Mouse (Mus musculus) left cerebral cortex, postnatal 4 days (tissue): ENCODE data around the gene Gm49601. TPM values are rescaled to one million over a fixed set of nuclear protein-coding genes. Genes with fewer than 3 reads are reported as not detected.

Experiments
- DNase-seq: peaks from one replicate; pipeline ENCODE4 v3.0.0-alpha.2; 2022
- intact Hi-C: fragments of 180-260 bp; cut with DNase I; formaldehyde crosslinking; loops from one replicate; pipeline ENCODE4 v1.15.1; 2025
- total RNA-seq, 2 experiments: library from RNA; stranded (reverse); gene quantifications; 2 replicates each; pipeline ENCODE4 v1.2.3; 2021

Gm49601 gene
- 100 to 1,000 TPM; 107 to 111 TPM for total RNA-seq

DNA sequence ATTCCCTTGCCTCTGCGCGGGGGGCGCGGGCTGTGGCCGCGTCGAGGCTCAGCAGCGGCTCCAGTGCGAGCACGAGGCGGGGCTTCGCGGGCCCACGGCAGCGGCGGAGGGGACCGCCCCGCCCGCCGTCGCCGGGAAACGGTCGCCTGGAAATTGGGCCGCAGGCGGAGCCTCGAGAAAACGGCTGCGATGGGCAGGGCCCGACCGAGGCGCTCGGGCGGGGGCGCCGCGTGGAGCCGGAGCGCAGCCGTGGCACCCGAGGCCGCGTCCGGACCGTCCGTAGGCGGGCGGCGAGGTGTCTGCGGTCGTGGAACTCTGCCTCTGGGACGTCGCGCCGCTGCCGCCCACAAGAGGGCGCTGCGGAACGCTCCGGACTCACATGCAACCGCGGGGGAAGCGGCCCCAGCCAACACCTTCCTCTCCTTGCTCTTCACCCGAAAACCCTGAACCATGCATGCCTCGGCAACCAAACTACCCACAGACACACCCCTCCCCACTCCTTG is at the start of gene Gm49601:
Gm49601 (minus strand) TSS at position 52 of the 503 bp plus-strand sequence.
- peak; percentile 84 for DNase-seq
- intact Hi-C loops: loop anchor here (5.0 kb wide), 1 partner anchor 171 kb away; no protein-coding TSS in a partner anchor

DNA sequence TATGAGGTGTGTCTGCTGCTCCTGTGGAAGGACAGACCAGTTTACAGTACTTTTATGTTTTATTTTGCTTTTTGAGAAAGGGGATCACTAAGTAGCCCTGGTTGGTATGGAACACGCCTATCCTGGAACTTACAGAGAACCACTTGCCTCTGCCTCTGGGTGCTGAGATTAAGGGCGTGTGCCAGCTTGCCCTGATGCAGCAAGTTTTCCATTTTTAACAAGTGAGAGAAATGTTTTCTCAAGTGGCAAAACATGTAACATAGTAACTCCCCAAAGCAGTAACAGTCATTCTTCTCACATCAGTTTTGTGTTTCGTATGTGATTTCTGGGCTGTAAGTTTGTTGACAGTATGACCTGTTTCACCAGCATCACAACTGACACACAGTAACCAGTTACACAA is 46.8 kb upstream of the Gm49601 start:
- no peak for DNase-seq
- intact Hi-C loops: no loop called here

DNA sequence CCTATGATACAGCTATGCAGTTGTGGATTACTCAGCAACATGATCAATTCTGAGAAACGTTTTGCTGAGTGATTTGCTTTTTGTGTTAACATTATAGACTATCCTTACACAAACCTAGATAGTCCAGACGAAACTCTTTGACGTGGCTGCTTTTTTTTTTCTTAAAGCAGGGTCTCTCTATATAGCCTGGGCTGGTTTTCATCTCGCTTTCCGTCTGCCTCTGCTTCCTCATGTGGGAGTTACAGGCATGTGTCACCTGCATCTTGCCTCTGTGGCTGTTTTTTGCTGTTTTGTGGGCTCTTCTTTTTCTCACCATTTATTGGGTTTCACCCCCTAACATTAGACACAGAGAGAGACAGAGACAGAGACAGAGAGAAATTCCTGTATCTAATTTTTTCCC is 45.8 kb upstream of the Gm49601 start:
- DNase-seq: no peak
- intact Hi-C loops: no loop called here

GRCm38 (mm10) chr16:18669914-18670313 is 43.7 kb upstream of the Gm49601 start:
- no peak for DNase-seq
- intact Hi-C loops: no loop called here

DNA sequence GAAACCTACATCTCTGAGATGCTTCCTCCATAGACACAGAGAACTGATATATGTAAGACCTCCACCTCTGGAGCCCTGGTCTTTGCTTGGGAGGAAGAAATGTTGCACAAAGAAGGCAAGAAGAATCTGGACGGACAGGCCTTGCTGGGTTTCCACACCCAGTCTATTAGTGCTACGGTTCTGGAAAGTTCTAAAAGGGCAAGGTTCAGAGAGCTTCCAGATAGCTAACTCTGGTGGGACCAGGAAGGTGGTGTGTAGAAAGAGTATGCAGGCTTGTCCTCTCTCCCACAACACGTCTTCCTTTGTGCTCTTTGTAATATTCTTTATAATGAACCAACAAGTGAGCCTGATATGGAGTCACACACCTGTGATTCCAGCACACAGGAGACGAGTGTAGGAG is 32.4 kb upstream of the Gm49601 start:
- intact Hi-C loops: no loop called here
- DNase-seq: no peak

DNA sequence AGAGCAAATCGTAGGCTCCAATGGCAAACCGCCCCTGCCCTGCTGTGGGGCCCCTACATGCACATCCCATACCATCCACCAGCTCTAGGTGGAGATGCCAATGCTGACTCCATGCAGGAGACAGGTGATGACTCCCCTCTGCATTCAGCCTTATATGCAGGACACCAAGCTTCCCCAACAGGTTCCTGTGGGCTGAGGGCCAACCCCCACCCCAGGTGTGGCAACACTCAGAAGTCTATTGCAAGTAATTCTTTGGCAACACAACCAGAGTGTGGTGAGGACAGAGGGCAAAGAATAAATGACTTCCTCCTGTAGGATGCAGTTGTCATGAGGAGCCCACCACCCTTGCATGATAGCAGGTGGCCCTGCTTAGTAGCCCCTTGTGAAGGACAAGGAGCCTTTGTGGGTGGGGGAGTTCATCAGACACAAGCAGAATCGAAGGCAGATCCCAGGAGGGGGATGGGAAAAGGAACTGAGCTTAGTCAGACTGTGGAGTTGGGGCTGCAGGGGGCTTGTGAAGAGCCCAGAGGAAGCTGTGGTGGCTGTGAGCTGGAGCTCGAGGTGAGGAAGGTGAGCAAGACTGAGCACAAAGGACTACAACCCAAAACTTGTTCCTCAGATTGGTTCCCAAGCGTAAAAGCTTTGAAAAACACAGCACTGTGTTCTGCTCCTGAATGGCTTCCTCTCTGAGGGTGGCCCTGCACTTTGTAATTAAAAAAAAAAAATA is 29.3 kb upstream of the Gm49601 start:
- intact Hi-C loops: no loop called here
- no peak for DNase-seq

- no peak for DNase-seq
- intact Hi-C loops: no loop called here
Measured at GRCm38 (mm10) chr16:18653290-18654160, 27.3 kb upstream of the Gm49601 start.

DNA sequence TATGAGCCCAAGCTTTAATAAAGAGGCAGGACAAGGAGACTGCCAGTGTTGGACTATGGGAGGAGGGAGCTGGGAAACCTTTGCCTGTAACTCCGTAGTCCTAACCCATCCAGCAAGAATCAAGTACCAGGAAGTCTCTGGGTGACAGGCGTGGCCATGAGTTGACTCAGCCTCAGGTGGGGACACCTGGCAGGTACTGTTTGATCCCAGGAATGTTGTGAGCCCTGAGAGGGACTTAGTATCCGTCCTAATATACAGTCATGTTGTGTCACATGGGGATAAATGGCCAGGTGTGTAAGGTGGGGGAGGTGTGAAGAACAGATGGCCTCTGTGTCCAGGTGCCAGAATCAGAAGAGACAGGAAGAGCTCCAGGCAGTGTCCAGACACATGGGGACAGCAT is 22.9 kb upstream of the Gm49601 start:
- DNase-seq: no peak
- intact Hi-C loops: no loop called here

GRCm38 (mm10) chr16:18645329-18645728 is 19.1 kb upstream of the Gm49601 start:
- DNase-seq: no peak
- intact Hi-C loops: no loop called here

DNA sequence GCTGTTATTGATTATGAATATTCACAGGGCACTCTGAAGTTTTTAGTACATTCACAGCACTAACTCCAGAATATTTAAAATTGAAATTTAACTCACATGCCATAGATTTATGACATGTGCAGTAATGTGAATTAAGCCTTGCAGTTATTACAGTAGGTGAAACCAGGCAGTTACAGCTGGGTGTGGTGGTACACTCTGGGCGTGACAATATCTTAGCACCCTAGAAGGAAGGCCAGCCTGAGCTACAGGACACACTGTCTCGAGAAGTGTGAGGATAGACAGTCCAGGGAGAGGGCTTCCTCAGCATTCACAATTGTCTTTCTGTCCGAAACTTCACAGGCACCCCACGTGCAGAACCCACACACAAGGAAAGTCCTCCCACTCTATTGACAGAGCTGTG is 18.3 kb upstream of the Gm49601 start:
- DNase-seq: no peak
- intact Hi-C loops: no loop called here

DNA sequence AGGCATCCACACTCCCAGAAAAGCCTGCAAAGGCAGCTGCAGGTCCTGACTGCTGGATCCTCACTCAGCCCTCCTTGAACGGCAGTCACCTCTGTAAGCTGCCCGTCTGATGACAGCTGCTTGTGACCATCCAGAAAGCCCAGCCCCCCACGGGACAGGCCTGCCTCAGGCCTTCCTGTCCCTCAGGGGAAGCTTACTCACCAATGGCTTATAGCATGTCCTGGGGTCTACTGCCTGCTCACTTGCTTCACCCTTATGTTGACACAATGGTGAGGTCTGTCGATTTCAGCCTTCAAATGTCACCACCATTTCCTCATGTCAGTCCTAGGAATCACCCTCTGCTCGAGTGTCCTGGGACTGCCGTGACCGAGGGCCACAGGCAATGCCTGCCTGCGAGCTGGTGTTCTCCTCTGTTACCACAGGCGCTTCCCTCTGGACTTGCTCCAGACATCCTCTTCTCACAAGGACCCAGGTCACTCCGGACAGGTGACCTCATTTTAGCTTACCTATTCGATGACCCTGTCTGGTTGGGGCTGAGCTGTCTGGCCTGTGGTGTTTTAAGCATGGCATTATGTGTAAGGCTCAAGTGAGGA is 17.3 kb upstream of the Gm49601 start:
- no peak for DNase-seq
- intact Hi-C loops: no loop called here

GRCm38 (mm10) chr16:18642897-18643296 is 16.7 kb upstream of the Gm49601 start:
- no peak for DNase-seq
- intact Hi-C loops: no loop called here

- intact Hi-C loops: no loop called here
- no peak for DNase-seq
Measured at GRCm38 (mm10) chr16:18642291-18642690, 16.1 kb upstream of the Gm49601 start.

DNA sequence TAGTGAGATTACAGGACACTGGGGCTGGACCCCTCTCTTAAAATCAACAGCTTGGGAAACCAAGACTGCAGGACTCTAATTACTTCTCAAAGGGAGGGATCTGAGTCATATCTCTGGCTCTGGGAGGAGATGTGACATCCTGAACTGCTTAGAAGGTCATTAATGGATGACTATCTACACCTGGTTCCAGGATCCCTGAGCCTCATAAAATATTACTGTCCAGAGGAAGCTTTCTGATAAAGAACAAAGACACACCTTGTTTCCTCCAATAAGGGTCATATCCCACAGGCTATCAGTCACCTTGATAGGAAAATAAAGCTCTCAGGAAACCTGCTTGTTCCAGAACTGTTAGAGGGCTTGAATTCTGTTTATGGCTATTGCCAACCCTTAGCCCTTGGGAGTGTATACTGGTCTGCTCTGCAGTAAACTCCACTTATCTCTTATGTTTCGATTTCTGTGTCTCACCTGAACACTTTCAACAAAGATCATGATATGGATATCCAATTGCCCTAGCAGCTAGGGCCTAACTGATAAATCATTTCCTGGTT is 13.2 kb upstream of the Gm49601 start:
- no peak for DNase-seq
- intact Hi-C loops: no loop called here

DNA sequence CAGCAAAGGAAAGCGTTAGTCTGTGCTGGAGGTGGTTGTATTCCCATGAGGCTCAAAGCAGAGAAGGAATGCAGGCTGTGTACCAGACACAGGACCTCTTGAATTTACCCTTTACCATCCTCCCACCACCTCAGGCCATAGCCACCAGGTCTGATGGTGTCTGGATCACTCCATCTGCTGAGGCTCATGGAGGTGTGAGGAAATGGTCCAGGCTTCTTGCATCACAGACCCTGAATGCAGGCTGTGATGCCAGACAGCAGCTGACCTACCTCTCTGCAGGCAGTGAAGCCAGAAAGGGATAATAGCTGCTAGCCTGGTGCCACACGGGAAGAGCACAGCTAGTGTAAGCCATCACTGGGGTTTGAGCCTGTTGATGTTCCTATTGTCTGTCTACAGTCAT is 12.2 kb upstream of the Gm49601 start:
- no peak for DNase-seq
- intact Hi-C loops: no loop called here

GRCm38 (mm10) chr16:18636804-18637203 is 10.6 kb upstream of the Gm49601 start:
- intact Hi-C loops: no loop called here
- no peak for DNase-seq

DNA sequence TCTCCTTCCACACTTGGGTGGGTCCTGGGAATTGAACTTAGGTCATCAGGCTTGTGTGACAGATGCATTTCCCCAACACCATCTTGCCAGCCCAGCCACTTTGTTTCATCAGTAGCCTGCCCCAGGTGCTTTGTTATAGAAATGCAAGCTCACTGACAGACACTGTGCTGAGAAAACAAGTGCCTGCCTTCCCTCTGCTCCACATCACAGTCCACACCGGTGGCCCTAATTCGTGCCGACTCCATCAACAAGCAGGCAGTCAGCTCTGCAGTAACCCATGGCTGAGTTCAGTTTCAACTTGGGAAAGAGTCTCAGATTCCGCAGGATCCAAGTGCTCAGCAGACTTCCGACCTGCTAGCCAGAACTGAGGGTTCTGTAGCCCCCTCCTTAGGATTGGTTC is 10.2 kb upstream of the Gm49601 start:
- intact Hi-C loops: no loop called here
- no peak for DNase-seq

- no peak for DNase-seq
- intact Hi-C loops: no loop called here
Measured at GRCm38 (mm10) chr16:18633333-18633732, 7.1 kb upstream of the Gm49601 start.

- intact Hi-C loops: no loop called here
- no peak for DNase-seq
Measured at GRCm38 (mm10) chr16:18632816-18633215, 6.6 kb upstream of the Gm49601 start.

GRCm38 (mm10) chr16:18632059-18632458 is 5.8 kb upstream of the Gm49601 start:
- DNase-seq: no peak
- intact Hi-C loops: no loop called here

DNA sequence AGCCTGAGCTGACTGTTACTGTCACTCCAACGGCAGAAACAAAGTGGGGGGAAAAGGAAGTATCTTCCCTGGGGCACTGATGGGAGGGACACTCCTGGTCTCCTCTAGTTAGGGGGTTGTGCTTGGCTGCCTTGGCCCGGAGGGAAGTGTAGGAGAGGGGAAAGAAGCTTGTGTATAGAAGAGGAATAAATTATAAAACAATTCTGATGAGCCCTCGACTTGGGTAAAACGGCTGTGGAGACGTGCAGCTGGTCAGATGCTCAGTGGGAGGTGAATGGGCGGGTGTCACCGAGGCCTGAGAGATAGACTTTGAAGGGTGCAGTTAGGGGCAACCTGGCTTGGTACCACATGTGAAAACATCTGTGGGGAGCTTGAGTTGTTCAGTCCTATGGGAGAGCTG is 4.9 kb upstream of the Gm49601 start:
- no peak for DNase-seq
- intact Hi-C loops: no loop called here
